Mouse (Mus musculus) liver (tissue): ENCODE data around the gene Zfp629.
"Not testable (repeated sequence)": the region's sequence is repeated elsewhere in the genome, so short reads cannot be mapped to it uniquely, and the experiment has no call there.

Source experiments
- DNase-seq: peaks from one replicate; pipeline ENCODE4 v3.0.0-alpha.2; 2020; ENCODE audit warnings: mixed read lengths

The Zfp629 gene

GRCm38 (mm10) chr7:127614891-127615843 lies at the start of gene Zfp629:
Gene Zfp629, minus strand, starts transcription at chr7:127615797.
- DNase-seq: peak; percentile 62

GRCm38 (mm10) chr7:127662926-127663325 lies 47.3 kb upstream of the Zfp629 start:
- no peak for DNase-seq

- DNase-seq: no peak
Measured at GRCm38 (mm10) chr7:127661833-127662232, 46.2 kb upstream of the Zfp629 start.

- no peak for DNase-seq
Measured at GRCm38 (mm10) chr7:127660882-127661281, 45.3 kb upstream of the Zfp629 start.

GRCm38 (mm10) chr7:127656946-127657345 lies 41.3 kb upstream of the Zfp629 start:
- DNase-seq: peak; percentile 81

GRCm38 (mm10) chr7:127654318-127654717 lies 38.7 kb upstream of the Zfp629 start:
- DNase-seq: no peak

GRCm38 (mm10) chr7:127652050-127652449 lies 36.5 kb upstream of the Zfp629 start:
- peak; percentile 25 for DNase-seq

GRCm38 (mm10) chr7:127651624-127652023 lies 36.0 kb upstream of the Zfp629 start:
- no peak for DNase-seq

GRCm38 (mm10) chr7:127649206-127649605 lies 33.6 kb upstream of the Zfp629 start:
- no peak for DNase-seq

- no peak for DNase-seq
Measured at GRCm38 (mm10) chr7:127648516-127649201, 33.1 kb upstream of the Zfp629 start.

GRCm38 (mm10) chr7:127647576-127647975 lies 32.0 kb upstream of the Zfp629 start:
- not testable (repeated sequence) for DNase-seq

- no peak for DNase-seq
Measured at GRCm38 (mm10) chr7:127646363-127646762, 30.8 kb upstream of the Zfp629 start.

- DNase-seq: no peak
Measured at GRCm38 (mm10) chr7:127642254-127642653, 26.7 kb upstream of the Zfp629 start.

- DNase-seq: no peak
Measured at GRCm38 (mm10) chr7:127641260-127641659, 25.7 kb upstream of the Zfp629 start.

- peak; percentile 69 for DNase-seq
Measured at GRCm38 (mm10) chr7:127636963-127637362, 21.4 kb upstream of the Zfp629 start.

- DNase-seq: no peak
Measured at GRCm38 (mm10) chr7:127631416-127631815, 15.8 kb upstream of the Zfp629 start.

GRCm38 (mm10) chr7:127628646-127629045 lies 13.0 kb upstream of the Zfp629 start:
- DNase-seq: no peak

- peak; percentile 81 for DNase-seq
Measured at GRCm38 (mm10) chr7:127626471-127626870, 10.9 kb upstream of the Zfp629 start.

GRCm38 (mm10) chr7:127626039-127626438 lies 10.4 kb upstream of the Zfp629 start:
- DNase-seq: no peak

- not testable (repeated sequence) for DNase-seq
Measured at GRCm38 (mm10) chr7:127618402-127618801, 2.8 kb upstream of the Zfp629 start.

GRCm38 (mm10) chr7:127617962-127618361 lies 2.4 kb upstream of the Zfp629 start:
- DNase-seq: no peak

GRCm38 (mm10) chr7:127616881-127617280 lies 1.3 kb upstream of the Zfp629 start:
- DNase-seq: no peak

- DNase-seq: no peak
Measured at GRCm38 (mm10) chr7:127616336-127616735, 739 bp upstream of the Zfp629 start.

GRCm38 (mm10) chr7:127614511-127614890 lies 1.1 kb downstream of the Zfp629 start:
- peak; percentile 69 for DNase-seq
